Mouse (Mus musculus): Measurements from ENCODE around the gene Slc23a4.

DNA sequence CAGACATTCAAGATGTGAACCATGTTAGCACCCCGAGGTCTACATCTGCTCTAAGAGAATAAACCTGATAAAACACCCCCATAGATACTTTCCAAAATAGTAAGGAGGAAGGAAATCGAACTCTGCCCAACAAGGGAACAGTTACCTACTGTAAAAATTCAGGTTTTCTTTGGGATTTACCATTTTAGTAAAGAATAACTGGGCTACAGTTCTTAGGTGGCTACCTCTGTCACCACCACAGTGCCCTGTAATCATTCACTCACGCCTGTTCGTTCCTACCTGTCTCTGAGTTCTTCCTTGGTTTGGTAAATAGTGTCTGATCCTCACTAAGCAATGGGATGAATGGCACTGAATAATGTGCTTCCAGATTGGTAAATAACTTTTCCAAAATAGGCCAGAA is 42.6 kb upstream of the Slc23a4 start:
- TF ChIP-seq CTCF (IDR thresholded peaks at IDR 0.05; ENCODE audit: low read depth, low read length), result no peak
- no peak for TF ChIP-seq TAL1 (conservative IDR thresholded peaks at IDR 0.05; ENCODE audit: low read depth, low read length)
- TF ChIP-seq POLR2AphosphoS5 (IDR thresholded peaks at IDR 0.05; ENCODE audit: insufficient replicate concordance, low read depth, low read length), result no peak
